ENCODE assay signal across 9 mouse cellular contexts in the genomic region with DNA sequence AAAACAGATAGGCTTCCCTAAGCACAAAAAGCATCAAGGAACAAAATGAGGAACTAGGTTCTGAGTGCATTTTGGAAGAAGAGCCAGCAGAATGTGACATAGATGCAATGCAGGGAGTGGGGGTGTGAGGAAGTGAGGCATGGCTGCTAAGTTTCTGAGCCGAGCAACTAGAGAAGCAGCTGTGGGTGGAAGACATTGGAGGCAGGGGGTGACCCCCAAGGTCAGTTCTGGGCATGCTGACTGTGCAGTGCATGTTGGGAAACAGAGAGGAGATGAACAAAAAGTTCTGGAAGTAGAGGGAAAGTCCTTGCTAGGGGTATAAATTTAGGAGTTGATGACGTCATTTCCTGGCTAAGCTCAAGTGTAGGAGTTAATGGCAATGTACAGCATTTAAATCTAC. TPM values are rescaled to one million over a fixed set of nuclear protein-coding genes. Genes with fewer than 3 reads are reported as not detected.
A peak's percentile ranks its signal among the peaks of the same experiment; 100 is the strongest.
DNase-seq lines count a peak whose midpoint lies in the region; ATAC-seq and TF ChIP-seq lines count a peak whose summit lies in the region.
"Had no signal": no experiment of that assay in that cellular context is flagged by ENCODE, and none has a peak within 500 bp of the region (broad histone marks: within the 10 kb centered on the region; RNA-seq: fewer than 3 reads in every experiment).

No protein-coding gene starts in this region.

- no peak overlapping the region for H3K4me2 ChIP-seq in stomach, postnatal 0 days (replicated peaks; ENCODE audit: low read depth)
- H3K4me2 ChIP-seq: neural tube, embryonic 13.5 days had no signal

- no peaks in the 10 kb centered on the region for H3K27me3 ChIP-seq in stomach, postnatal 0 days (ENCODE audit: control insufficient read depth, insufficient read depth, low read length)

- intact Hi-C loops in left cerebral cortex, postnatal 10 days (cut with DNase I), result loop anchor here (2.0 to 5.0 kb wide), 2 partner anchors 106 to 321 kb away; no protein-coding TSS in a partner anchor

- DNase-seq in kidney, postnatal 14 days, result peak; percentile 33
- no peak for DNase-seq in kidney, adult 8-10 months
- peak; percentile 16 to 67 for DNase-seq in left cerebral cortex, postnatal 10 days (ENCODE audit: extremely low spot score in 1 of 2, low spot score in 2 of 2)
- DNase-seq in right cerebral cortex, postnatal 25 days, result peak; percentile 54
- no peak for DNase-seq in cerebellum, postnatal 25 days
- no peak for DNase-seq in stomach, postnatal 0 days (ENCODE audit: low spot score)

- TF ChIP-seq CTCF in stomach, postnatal 0 days (IDR thresholded peaks at IDR 0.05; ENCODE audit: low read depth), result no peak

- H3K36me3 ChIP-seq in stomach, postnatal 0 days (ENCODE audit: control insufficient read depth, insufficient read depth, low read length), result no peaks in the 10 kb centered on the region
- H3K36me3 ChIP-seq: neural tube, embryonic 13.5 days had no signal

- no peak overlapping the region for H3K4me3 ChIP-seq in brown adipose tissue, adult 24 weeks (ENCODE audit: insufficient read depth, low read depth, low read length)
- H3K4me3 ChIP-seq in stomach, postnatal 0 days (ENCODE audit: low read depth, low read length), result no peak overlapping the region
- H3K4me3 ChIP-seq: neural tube, embryonic 13.5 days had no signal

- 34% methylated on average over 2 of the region's 2 CpGs for WGBS in stomach, postnatal 0 days

- no peak overlapping the region for H3K9ac ChIP-seq in stomach, postnatal 0 days (ENCODE audit: low read length)
- H3K9ac ChIP-seq: neural tube, embryonic 13.5 days had no signal

- peak overlapping the region; percentile 70 for H3K27ac ChIP-seq in brown adipose tissue, adult 24 weeks (replicated peaks; ENCODE audit: low read depth, low read length)
- no peak overlapping the region for H3K27ac ChIP-seq in stomach, postnatal 0 days (replicated peaks)
- H3K27ac ChIP-seq: neural tube, embryonic 13.5 days had no signal

- TF ChIP-seq EP300 in stomach, postnatal 0 days (optimal IDR thresholded peaks at IDR 0.05), result no peak

- ATAC-seq in cerebellum, adult (ENCODE audit: insufficient number of reproducible peaks, low FRiP score, low TSS enrichment), result no peak
- no peak for ATAC-seq in stomach, postnatal 0 days (ENCODE audit: low FRiP score, low TSS enrichment)

- H3K4me1 ChIP-seq in brown adipose tissue, adult 24 weeks (ENCODE audit: control insufficient read depth, insufficient read depth, insufficient read length, low read length), result no peaks in the 10 kb centered on the region
- no peaks in the 10 kb centered on the region for H3K4me1 ChIP-seq in stomach, postnatal 0 days (replicated peaks; ENCODE audit: control insufficient read depth, insufficient read depth)

- H3K9me3 ChIP-seq in stomach, postnatal 0 days (ENCODE audit: control insufficient read depth, low read length), result no peaks in the 10 kb centered on the region
- H3K9me3 ChIP-seq: neural tube, embryonic 13.5 days had no signal

RNA-seq across cellular contexts. Expression of gene Dcp1a, which starts 21.4 kb away (rescaled TPM):
- polyA plus RNA-seq in brown adipose tissue, adult 24 weeks (2012; ENCODE audit: insufficient read depth, insufficient read length, missing spikeins), result 5.1 and 8.3 TPM in 2 replicates
- total RNA-seq in left cerebral cortex, postnatal 10 days (2021), result 10 to 100 TPM; 17.4 to 18.2 TPM
- 5.2 and 6.7 TPM in 2 replicates for polyA plus RNA-seq in stomach, postnatal 0 days (2015; fragmentation: Nextera tagmentation; extraction: Ambion mirVana)

RNA-seq across cellular contexts. Expression of gene Cacna1d, which starts 33.4 kb away (rescaled TPM):
- not detected in 2 replicates for polyA plus RNA-seq in brown adipose tissue, adult 24 weeks (2012; ENCODE audit: insufficient read depth, insufficient read length, missing spikeins)
- 10 to 100 TPM; 54.4 to 61.1 TPM for total RNA-seq in left cerebral cortex, postnatal 10 days (2021)
- 2.2 TPM in 2 replicates for polyA plus RNA-seq in stomach, postnatal 0 days (2015; fragmentation: Nextera tagmentation; extraction: Ambion mirVana)

Comparison
In these comparisons a context has a peak if more than half of its experiments do, and no peak if none do; other contexts are left out.
1. DNase-seq: peak in kidney, postnatal 14 days (single experiment), left cerebral cortex, postnatal 10 days (2 of 2) and right cerebral cortex, postnatal 25 days (single experiment); none in kidney, adult 8-10 months (0 of 2), cerebellum, postnatal 25 days (0 of 2) and stomach, postnatal 0 days (single experiment).